Mouse (Mus musculus) midbrain, embryonic 10.5 days (tissue): ENCODE results near the gene Snx29. TPM values are rescaled to one million over a fixed set of nuclear protein-coding genes. Genes with fewer than 3 reads are reported as not detected.

ENCODE experiments used
- DNase-seq: peaks from one replicate; pipeline ENCODE4 v3.0.0-alpha.2; 2017; ENCODE audit warnings: low spot score
- H3K27ac ChIP-seq: fragments of 300-500 bp; sonication (generic); replicated peaks from 2 replicates; pipeline ENCODE4 v1.5.1; 2016; ENCODE audit warnings: mild to moderate bottlenecking
- H3K27me3 ChIP-seq: fragments of 300-500 bp; sonication (generic); 2 replicates; pipeline ENCODE4 v1.6.1; 2016; ENCODE audit warnings: low read depth, mild to moderate bottlenecking; ENCODE audit not compliant: poor library complexity, severe bottlenecking
- H3K36me3 ChIP-seq: fragments of 300-500 bp; sonication (generic); 2 replicates; pipeline ENCODE4 v1.6.1; 2016; ENCODE audit warnings: mild to moderate bottlenecking, moderate library complexity
- H3K4me1 ChIP-seq: fragments of 300-500 bp; sonication (generic); 2 replicates; pipeline ENCODE4 v1.6.1; 2016
- H3K4me3 ChIP-seq: fragments of 300-500 bp; sonication (generic); 2 replicates; pipeline ENCODE4 v1.5.1; 2016; ENCODE audit warnings: mild to moderate bottlenecking, moderate library complexity
- H3K9me3 ChIP-seq: fragments of 300-500 bp; sonication (generic); replicated peaks from 2 replicates; pipeline ENCODE4 v1.6.1; 2016; ENCODE audit warnings: mild to moderate bottlenecking
- WGBS: fragments of 180-500 bp; shearing (Covaris S2); methylation state at CpG from one replicate; pipeline ENCODE4 v1.1.7; 2016; 5-methylcytosine and 5-hydroxymethylcytosine counted together
- polyA plus RNA-seq: library from polyadenylated mRNA; unstranded; fragments of >200 nt; fragmentation: Nextera tagmentation; extraction: Ambion mirVana; gene quantifications from 2 replicates; pipeline ENCODE4 v1.2.1, GENCODE M21; 2016

The Snx29 gene
- polyA plus RNA-seq, 1 experiment from 2014 or later = 9.7 TPM

- Histone ChIP-seq H3K9me3 (no peaks in the 10 kb centered on the region), H3K4me3 (no peak overlapping the region), H3K36me3 (peaks cover 9% of the 10 kb centered on the region), H3K4me1 (no peaks in the 10 kb centered on the region), H3K27me3 (no peaks in the 10 kb centered on the region), H3K27ac (no peak overlapping the region)
- WGBS = 89% methylated on average over 12 of the region's 12 CpGs
- no peak for DNase-seq
These were observed 196.2 kb downstream of the Snx29 start for GRCm38 (mm10) chr16:11518803-11519498.

DNA sequence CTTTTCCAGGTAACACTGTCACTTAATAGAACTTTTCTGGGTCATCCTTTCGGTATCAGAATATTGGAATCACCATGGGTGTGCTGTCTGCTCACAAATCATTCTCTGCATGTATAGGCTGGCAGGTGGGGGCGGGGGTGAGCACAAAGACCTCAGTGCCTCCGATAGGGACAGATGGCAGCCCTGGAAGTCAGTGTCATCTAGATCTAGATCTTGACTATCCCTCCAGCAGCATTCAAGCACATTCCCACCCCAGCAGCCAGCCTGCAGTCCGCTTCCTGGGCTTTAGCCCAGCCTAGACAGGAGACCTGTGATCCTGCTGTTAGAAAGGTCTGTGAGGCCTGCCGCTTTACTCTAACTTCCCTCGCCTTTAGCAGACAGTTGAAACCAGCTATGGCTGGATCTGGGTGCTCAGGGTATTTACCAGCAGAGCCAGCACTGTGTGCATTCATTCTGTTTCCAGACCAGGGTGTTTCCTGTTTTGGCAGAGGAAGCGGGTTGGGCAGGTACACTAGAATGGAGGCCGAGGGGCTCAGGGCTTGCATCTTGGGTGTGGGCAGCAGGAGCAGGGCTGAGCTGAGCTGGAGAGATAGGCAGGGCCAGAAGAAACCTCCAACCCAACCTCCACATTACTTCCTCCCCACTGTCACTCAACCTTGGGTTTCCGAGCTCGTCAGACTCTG is 203.5 kb downstream of the Snx29 start:
- H3K4me1 ChIP-seq = 0 out of 2 replicates have a peak, but pooled peaks cover 8% of the 10 kb centered on the region
- H3K4me3 ChIP-seq = no peak overlapping the region
- WGBS = 79% methylated on average over 10 of the region's 10 CpGs
- no peak overlapping the region for H3K27ac ChIP-seq
- H3K9me3 ChIP-seq = no peaks in the 10 kb centered on the region
- H3K27me3 ChIP-seq = no peaks in the 10 kb centered on the region
- no peak for DNase-seq
- H3K36me3 ChIP-seq = no peaks in the 10 kb centered on the region

- Histone ChIP-seq H3K9me3 (no peaks in the 10 kb centered on the region), H3K27ac (no peak overlapping the region), H3K4me3 (no peak overlapping the region), H3K36me3 (no peaks in the 10 kb centered on the region), H3K4me1 (0 out of 2 replicates have a peak, but pooled peaks cover 8% of the 10 kb centered on the region), H3K27me3 (no peaks in the 10 kb centered on the region)
- DNase-seq = no peak
- WGBS = 86% methylated on average over 10 of the region's 10 CpGs
These were observed 204.3 kb downstream of the Snx29 start for GRCm38 (mm10) chr16:11526996-11527395.

DNA sequence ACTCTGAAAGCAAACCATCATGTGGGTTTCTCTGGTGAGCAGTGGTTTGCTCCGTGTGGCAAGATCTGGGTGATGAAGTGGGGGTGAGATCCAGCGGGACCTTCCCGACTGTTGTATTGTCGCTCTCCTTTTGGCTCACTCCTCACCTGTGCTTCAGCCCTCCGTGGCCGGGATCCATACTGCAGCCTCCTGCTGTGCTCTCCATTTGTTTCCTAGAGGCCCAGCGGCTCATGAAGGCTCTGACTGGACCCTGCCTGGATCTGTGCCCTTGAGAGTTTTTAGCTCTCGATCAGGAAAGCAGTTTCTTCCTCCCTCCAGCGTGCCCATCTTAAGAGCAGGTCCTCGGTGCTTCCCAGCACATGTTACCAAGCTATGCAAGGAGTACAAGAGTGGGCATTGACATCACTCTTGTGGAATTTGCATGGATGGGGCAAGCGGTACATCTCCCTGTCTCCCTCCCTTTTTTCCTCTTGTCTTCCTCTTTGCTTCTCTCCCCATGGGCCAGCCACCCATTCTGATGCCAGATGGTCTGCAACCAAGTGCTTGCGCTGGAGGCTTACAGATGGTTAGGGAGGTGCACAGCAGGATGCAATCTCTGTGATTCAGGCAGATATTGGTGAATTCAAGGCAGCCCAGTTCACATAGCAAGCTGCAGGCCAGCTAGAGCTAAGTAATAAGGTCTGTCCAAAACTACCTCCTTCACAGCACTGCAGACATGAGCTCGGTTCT is 207.9 kb downstream of the Snx29 start:
- no peaks in the 10 kb centered on the region for H3K9me3 ChIP-seq
- H3K27me3 ChIP-seq = no peaks in the 10 kb centered on the region
- no peaks in the 10 kb centered on the region for H3K36me3 ChIP-seq
- 51% methylated on average over 13 of the region's 13 CpGs for WGBS
- 0 out of 2 replicates have a peak overlapping the region, but pooled peaks have one; percentile 17 for H3K27ac ChIP-seq
- H3K4me1 ChIP-seq = 0 out of 2 replicates have a peak, but pooled peaks cover 8% of the 10 kb centered on the region
- no peak overlapping the region for H3K4me3 ChIP-seq
- DNase-seq = no peak

DNA sequence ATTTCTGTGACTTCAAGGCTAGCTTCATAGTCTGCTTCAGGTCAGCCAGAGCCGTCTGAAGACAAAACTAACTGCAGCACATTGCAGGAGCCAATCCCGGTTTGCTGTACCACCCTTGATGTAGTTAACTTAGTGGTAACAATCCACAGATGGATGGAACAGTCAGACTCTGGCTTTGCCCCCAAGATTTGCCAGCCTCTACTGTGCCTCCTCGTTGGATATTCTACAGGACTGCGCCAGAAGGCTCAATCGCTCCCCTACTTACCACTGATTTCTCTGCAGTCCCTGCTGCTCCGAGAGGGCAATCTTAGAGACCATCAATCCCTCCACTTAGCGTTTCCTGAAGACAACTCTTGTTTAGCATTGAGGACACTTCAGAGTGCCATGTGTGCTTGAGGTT is 208.7 kb downstream of the Snx29 start:
- no peak for DNase-seq
- Histone ChIP-seq H3K4me1 (peaks cover 10% of the 10 kb centered on the region), H3K27ac (no peak overlapping the region), H3K4me3 (no peak overlapping the region), H3K36me3 (no peaks in the 10 kb centered on the region), H3K9me3 (no peaks in the 10 kb centered on the region), H3K27me3 (no peaks in the 10 kb centered on the region)
- WGBS = 89% methylated on average over 7 of the region's 7 CpGs

- 86% methylated on average over 8 of the region's 8 CpGs for WGBS
- H3K4me1 ChIP-seq = peaks cover 21% of the 10 kb centered on the region
- DNase-seq = no peak
- no peaks in the 10 kb centered on the region for H3K9me3 ChIP-seq
- no peak overlapping the region for H3K4me3 ChIP-seq
- H3K27me3 ChIP-seq = no peaks in the 10 kb centered on the region
- H3K36me3 ChIP-seq = no peaks in the 10 kb centered on the region
- H3K27ac ChIP-seq = no peak overlapping the region
These were observed 209.9 kb downstream of the Snx29 start for GRCm38 (mm10) chr16:11532592-11532991.

DNA sequence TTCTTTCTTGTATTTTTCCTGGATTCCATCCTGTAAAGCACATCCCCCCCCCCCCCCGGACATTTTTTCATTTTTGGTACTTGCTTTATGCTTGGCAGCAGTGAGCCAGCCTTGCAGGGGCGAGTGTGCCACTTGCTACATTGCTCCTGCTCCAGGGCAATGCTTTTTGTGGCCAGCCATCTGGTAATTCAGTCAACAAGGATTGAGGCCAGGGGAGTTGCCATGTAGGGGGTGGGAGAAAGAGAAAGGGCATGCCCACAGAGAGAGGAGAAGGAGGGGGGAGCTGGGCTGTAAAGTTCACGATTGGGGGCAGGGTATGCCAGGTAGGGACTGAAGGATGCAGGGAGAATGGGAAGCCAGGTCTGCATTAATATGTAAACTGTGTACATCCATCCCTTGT is 210.7 kb downstream of the Snx29 start:
- whole genome bisulfite sequencing = 72% methylated on average over 3 of the region's 3 CpGs
- Histone ChIP-seq H3K36me3 (no peaks in the 10 kb centered on the region), H3K27ac (no peak overlapping the region), H3K9me3 (no peaks in the 10 kb centered on the region), H3K4me3 (no peak overlapping the region), H3K27me3 (no peaks in the 10 kb centered on the region), H3K4me1 (peaks cover 29% of the 10 kb centered on the region)
- no peak for DNase-seq

GRCm38 (mm10) chr16:11537663-11538062 is 215.0 kb downstream of the Snx29 start:
- DNase-seq = peak; percentile 19
- 41% methylated on average over 5 of the region's 5 CpGs for WGBS
- Histone ChIP-seq H3K4me1 (peaks cover 40% of the 10 kb centered on the region), H3K36me3 (no peaks in the 10 kb centered on the region), H3K27ac (peak overlapping the region; percentile 30; the same call in 1 of the 2 replicates), H3K9me3 (no peaks in the 10 kb centered on the region), H3K27me3 (no peaks in the 10 kb centered on the region), H3K4me3 (no peak overlapping the region)

- peak; percentile 51 for DNase-seq
- WGBS = 42% methylated on average over 3 of the region's 3 CpGs
These were observed 215.5 kb downstream of the Snx29 start for GRCm38 (mm10) chr16:11538191-11538590.

DNA sequence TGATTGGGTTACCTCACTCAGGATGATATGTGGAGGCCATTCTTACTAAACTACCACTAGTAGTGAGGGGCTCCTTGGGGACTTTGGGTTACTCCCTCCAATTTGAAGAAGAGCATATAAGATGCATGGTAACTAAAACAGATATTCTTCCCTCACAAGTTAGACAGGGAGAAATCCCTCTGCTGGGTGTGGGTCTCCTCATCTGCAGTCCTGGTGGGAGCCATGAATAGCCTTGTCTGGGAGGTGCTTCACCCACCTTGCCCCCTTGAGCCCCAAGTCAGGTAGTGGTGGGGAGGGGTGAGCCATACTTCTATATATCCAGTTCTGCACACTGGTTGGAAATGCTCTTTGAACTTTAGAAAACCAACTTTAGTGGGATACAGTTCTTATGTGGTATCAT is 218.3 kb downstream of the Snx29 start:
- no peaks in the 10 kb centered on the region for H3K27me3 ChIP-seq
- no peak overlapping the region for H3K27ac ChIP-seq
- H3K4me1 ChIP-seq = peaks cover 40% of the 10 kb centered on the region
- H3K4me3 ChIP-seq = no peak overlapping the region
- H3K9me3 ChIP-seq = peaks cover 4% of the 10 kb centered on the region; the same call in 1 of the 2 replicates
- H3K36me3 ChIP-seq = no peaks in the 10 kb centered on the region
- DNase-seq = no peak

More at GRCm38 (mm10) chr16:11538191-11538590, 215.5 kb downstream of the Snx29 start:
- Histone ChIP-seq H3K27me3 (no peaks in the 10 kb centered on the region), H3K36me3 (no peaks in the 10 kb centered on the region), H3K9me3 (no peaks in the 10 kb centered on the region), H3K4me3 (no peak overlapping the region), H3K27ac (0 out of 2 replicates have a peak overlapping the region, but pooled peaks have one; percentile 30), H3K4me1 (peaks cover 40% of the 10 kb centered on the region)

GRCm38 (mm10) chr16:11541769-11542168 is 219.1 kb downstream of the Snx29 start:
- Histone ChIP-seq H3K27ac (no peak overlapping the region), H3K4me3 (no peak overlapping the region), H3K9me3 (peaks cover 4% of the 10 kb centered on the region; the same call in 1 of the 2 replicates), H3K4me1 (peaks cover 32% of the 10 kb centered on the region), H3K36me3 (no peaks in the 10 kb centered on the region), H3K27me3 (no peaks in the 10 kb centered on the region)
- 90% methylated on average over 7 of the region's 7 CpGs for WGBS
- no peak for DNase-seq

- 90% methylated on average over 8 of the region's 8 CpGs for WGBS
These were observed 227.5 kb downstream of the Snx29 start for GRCm38 (mm10) chr16:11550043-11550725.

More at GRCm38 (mm10) chr16:11550043-11550725, 227.5 kb downstream of the Snx29 start:
- Histone ChIP-seq H3K9me3 (no peaks in the 10 kb centered on the region; the same call in 1 of the 2 replicates), H3K4me1 (no peaks in the 10 kb centered on the region), H3K36me3 (no peaks in the 10 kb centered on the region), H3K27me3 (no peaks in the 10 kb centered on the region), H3K27ac (no peak overlapping the region), H3K4me3 (no peak overlapping the region)
- no peak for DNase-seq
